Mouse (Mus musculus) MEL (cell line): ENCODE measurements around the gene Pex5. TPM values are rescaled to one million over a fixed set of nuclear protein-coding genes. Genes with fewer than 3 reads are reported as not detected.

Experiments used
- DNase-seq: peaks from one replicate; pipeline ENCODE4 v3.0.0; 2011; ENCODE audit warnings: low read depth, low spot score
- H3K27ac ChIP-seq: 2 replicates; pipeline ENCODE4 v1.5.1; 2012; ENCODE audit warnings: low read depth, mild to moderate bottlenecking, control low read depth, low read length, moderate library complexity; ENCODE audit not compliant: control insufficient read depth
- H3K27me3 ChIP-seq, 2 experiments: fragments of 150-350 bp in 1 of 2; sonication (generic) in 1 of 2; 2 replicates each; pipeline ENCODE4 v1.6.1; 2012; ENCODE audit warnings: low read length in 2 of 2, mild to moderate bottlenecking in 2 of 2, improper control_type of control experiment in 1 of 2, moderate library complexity in 1 of 2; ENCODE audit not compliant: insufficient read depth in 2 of 2, control insufficient read depth in 1 of 2
- H3K36me3 ChIP-seq, 2 experiments: 2 replicates each; pipeline ENCODE4 v1.6.1; 2012 to 2014; ENCODE audit warnings: low read length in 2 of 2, improper control_type of control experiment in 1 of 2, inconsistent platforms in 1 of 2, mild to moderate bottlenecking in 1 of 2; ENCODE audit not compliant: insufficient read depth in 2 of 2, control insufficient read depth in 1 of 2
- H3K4me1 ChIP-seq, 2 experiments: fragments of 150-350 bp in 1 of 2; sonication (generic) in 1 of 2; 2 replicates each; pipeline ENCODE4 v1.6.1; 2012; ENCODE audit warnings: low read length in 2 of 2, improper control_type of control experiment in 1 of 2, mild to moderate bottlenecking in 1 of 2; ENCODE audit not compliant: insufficient read depth in 2 of 2, control insufficient read depth in 1 of 2
- H3K4me3 ChIP-seq, 2 experiments: fragments of 150-350 bp in 1 of 2; sonication (generic) in 1 of 2; 2 replicates each; pipeline ENCODE4 v1.5.1; 2012; ENCODE audit warnings: low read depth in 2 of 2, low read length in 2 of 2, mild to moderate bottlenecking in 2 of 2, moderate library complexity in 2 of 2, control low read depth in 1 of 2, improper control_type of control experiment in 1 of 2; ENCODE audit not compliant: control insufficient read depth in 1 of 2, insufficient read depth in 1 of 2
- H3K79me2 ChIP-seq: 2 replicates; pipeline ENCODE4 v1.6.1; 2012; ENCODE audit warnings: mild to moderate bottlenecking, low read length, moderate library complexity; ENCODE audit not compliant: control insufficient read depth, poor library complexity, insufficient read depth
- H3K9ac ChIP-seq: 2 replicates; pipeline ENCODE4 v1.6.1; 2012; ENCODE audit warnings: low read depth, mild to moderate bottlenecking, control low read depth, low read length, moderate library complexity; ENCODE audit not compliant: control insufficient read depth, poor library complexity, severe bottlenecking
- H3K9me3 ChIP-seq: fragments of 150-350 bp; sonication (generic); replicated peaks from 2 replicates; pipeline ENCODE4 v1.6.1; 2012; ENCODE audit warnings: mild to moderate bottlenecking, low read length, improper control_type of control experiment, moderate library complexity; ENCODE audit not compliant: insufficient read depth
- GABPA ChIP-seq: IDR thresholded peaks from 2 replicates; pipeline ENCODE4 v1.6.1; 2012; ENCODE audit warnings: low read depth, mild to moderate bottlenecking, inconsistent platforms, low read length, improper control_type of control experiment, moderate library complexity
- HCFC1 ChIP-seq: IDR thresholded peaks from 2 replicates; pipeline ENCODE4 v1.6.1; 2012; ENCODE audit warnings: low read depth, mild to moderate bottlenecking, inconsistent platforms, low read length, improper control_type of control experiment, moderate library complexity
- MAFK ChIP-seq: IDR thresholded peaks from 2 replicates; pipeline ENCODE4 v1.6.1; 2011; ENCODE audit warnings: low read depth, mild to moderate bottlenecking, low read length, improper control_type of control experiment, borderline replicate concordance
- MYB ChIP-seq: IDR thresholded peaks from 2 replicates; pipeline ENCODE4 v1.6.1; 2011; ENCODE audit warnings: mild to moderate bottlenecking, low read depth, low read length, improper control_type of control experiment
- MYC ChIP-seq: IDR thresholded peaks from 2 replicates; pipeline ENCODE4 v1.6.1; 2011; ENCODE audit warnings: low read depth, mild to moderate bottlenecking, low read length, improper control_type of control experiment, moderate library complexity
- POLR2A ChIP-seq, 2 experiments: IDR thresholded peaks; 2 replicates each; pipeline ENCODE4 v1.6.1; 2011 to 2012; ENCODE audit warnings: low read length in 2 of 2, mild to moderate bottlenecking in 2 of 2, control low read depth in 1 of 2, improper control_type of control experiment in 1 of 2, low read depth in 1 of 2, moderate library complexity in 1 of 2; ENCODE audit not compliant: control insufficient read depth in 1 of 2, insufficient read depth in 1 of 2, poor library complexity in 1 of 2
- POLR2AphosphoS5 ChIP-seq: IDR thresholded peaks from 2 replicates; pipeline ENCODE4 v1.6.1; 2012; ENCODE audit warnings: low read depth, borderline replicate concordance, mild to moderate bottlenecking, inconsistent platforms, low read length, moderate library complexity, mixed read lengths
- RAD21 ChIP-seq: IDR thresholded peaks from 2 replicates; pipeline ENCODE4 v1.6.1; 2011; ENCODE audit warnings: mild to moderate bottlenecking, low read depth, low read length, improper control_type of control experiment
- RCOR1 ChIP-seq: IDR thresholded peaks from 2 replicates; pipeline ENCODE4 v1.6.1; 2012; ENCODE audit warnings: low read depth, mild to moderate bottlenecking, inconsistent platforms, low read length, improper control_type of control experiment
- SIN3A ChIP-seq: IDR thresholded peaks from 2 replicates; pipeline ENCODE4 v1.6.1; 2012; ENCODE audit warnings: low read length, improper control_type of control experiment, inconsistent platforms
- SMC3 ChIP-seq: IDR thresholded peaks from 2 replicates; pipeline ENCODE4 v1.6.1; 2011; ENCODE audit warnings: low read depth, low read length, improper control_type of control experiment
- TBP ChIP-seq: IDR thresholded peaks from 2 replicates; pipeline ENCODE4 v1.8.0; 2011; ENCODE audit warnings: low read depth, low read length, improper control_type of control experiment
- USF2 ChIP-seq, 2 experiments: IDR thresholded peaks; 2 replicates each; pipeline ENCODE4 v1.6.1; 2011 to 2012; ENCODE audit warnings: improper control_type of control experiment in 2 of 2, low read length in 2 of 2, borderline replicate concordance in 1 of 2, inconsistent platforms in 1 of 2, low read depth in 1 of 2, mild to moderate bottlenecking in 1 of 2; ENCODE audit not compliant: insufficient read depth in 1 of 2
- ZMIZ1 ChIP-seq: IDR thresholded peaks from 2 replicates; pipeline ENCODE4 v1.6.1; 2012; ENCODE audit warnings: low read depth, mild to moderate bottlenecking, inconsistent platforms, low read length, improper control_type of control experiment, moderate library complexity
- polyA plus RNA-seq, 2 experiments: library from polyadenylated mRNA; stranded (reverse) in 1 of 2; unstranded in 1 of 2; fragments of >175 nt in 1 of 2; fragments of >200 nt in 1 of 2; gene quantifications; 2 replicates each; pipeline versions ENCODE4 v1.2.1 to v1.2.4; 2012; ENCODE audit warnings: low replicate concordance in 2 of 2, low read depth in 1 of 2; ENCODE audit not compliant: insufficient read length in 2 of 2, insufficient read depth in 1 of 2, missing spikeins in 1 of 2
- total RNA-seq: library from RNA; depleted of rRNA; stranded (reverse); fragments of 300-350 nt; gene quantifications from 2 replicates; pipeline ENCODE4 v1.2.3, GENCODE M21; 2012

Pex5 gene
- total and polyA plus RNA-seq, 3 experiments = 63.0 to 63.1 TPM; not detected in 1

GRCm38 (mm10) chr6:124446459-124446858, 31.6 kb upstream of the Pex5 start:
- no peaks in the 10 kb centered on the region for H3K27me3 ChIP-seq
- peaks cover 0 to 4% of the 10 kb centered on the region in 2 experiments; a peak in 3 of 4 replicates for H3K36me3 ChIP-seq
- no peaks in the 10 kb centered on the region for H3K79me2 ChIP-seq
- H3K9ac ChIP-seq = no peak overlapping the region
- no peak overlapping the region for H3K4me3 ChIP-seq
- H3K27ac ChIP-seq = no peak overlapping the region
- no peak for TF ChIP-seq TBP
- TF ChIP-seq RCOR1 = no peak
- TF ChIP-seq USF2 (IDR thresholded peaks at IDR 0.05; ENCODE audit: borderline replicate concordance in 1 of 2, insufficient read depth in 1 of 2, low read depth in 1 of 2, low read length in 2 of 2) = no peak
- no peak for TF ChIP-seq ZMIZ1
- no peak for TF ChIP-seq SIN3A
- TF ChIP-seq MAFK = no peak
- no peak for TF ChIP-seq HCFC1
- TF ChIP-seq POLR2AphosphoS5 = no peak
- H3K4me1 ChIP-seq = 0 out of 4 replicates have a peak, but pooled peaks cover 0 to 3% of the 10 kb centered on the region in 2 experiments
- H3K9me3 ChIP-seq = no peaks in the 10 kb centered on the region
- no peak for DNase-seq

GRCm38 (mm10) chr6:124446024-124446423, 31.2 kb upstream of the Pex5 start:
- peaks cover 0 to 4% of the 10 kb centered on the region in 2 experiments; a peak in 3 of 4 replicates for H3K36me3 ChIP-seq
- no peak overlapping the region for H3K4me3 ChIP-seq
- no peaks in the 10 kb centered on the region for H3K79me2 ChIP-seq
- H3K27me3 ChIP-seq = no peaks in the 10 kb centered on the region
- 0 out of 4 replicates have a peak, but pooled peaks cover 0 to 3% of the 10 kb centered on the region in 2 experiments for H3K4me1 ChIP-seq
- DNase-seq = no peak
- no peak overlapping the region for H3K9ac ChIP-seq
- no peaks in the 10 kb centered on the region for H3K9me3 ChIP-seq
- no peak overlapping the region for H3K27ac ChIP-seq
- no peak for TF ChIP-seq USF2 (IDR thresholded peaks at IDR 0.05; ENCODE audit: borderline replicate concordance in 1 of 2, insufficient read depth in 1 of 2, low read depth in 1 of 2, low read length in 2 of 2)

- no peaks in the 10 kb centered on the region for H3K79me2 ChIP-seq
- no peak for DNase-seq
- H3K36me3 ChIP-seq = peaks cover 3 to 4% of the 10 kb centered on the region in 2 experiments; a peak in 3 of 4 replicates
- 0 out of 4 replicates have a peak, but pooled peaks cover 0 to 3% of the 10 kb centered on the region in 2 experiments for H3K4me1 ChIP-seq
- no peak overlapping the region for H3K27ac ChIP-seq
- no peaks in the 10 kb centered on the region for H3K27me3 ChIP-seq
- no peak overlapping the region for H3K9ac ChIP-seq
- no peak overlapping the region for H3K4me3 ChIP-seq
- TF ChIP-seq GABPA (no peak), POLR2A (IDR thresholded peaks at IDR 0.05; ENCODE audit: control insufficient read depth in 1 of 2, insufficient read depth in 1 of 2, low read depth in 1 of 2, low read length in 2 of 2, poor library complexity in 1 of 2) (no peak), MAFK (no peak), RAD21 (no peak), SMC3 (no peak), MYB (no peak), MYC (no peak)
- no peaks in the 10 kb centered on the region for H3K9me3 ChIP-seq
These were observed 28.5 kb upstream of the Pex5 start for GRCm38 (mm10) chr6:124443338-124443737.
